Mouse (Mus musculus) kidney, postnatal 4 days (tissue): ENCODE data around the gene Foxp4.

ENCODE experiments used
- DNase-seq, 2 experiments: peaks; one replicate each; pipeline ENCODE4 v3.0.0; 2021; ENCODE audit warnings: mixed read lengths in 2 of 2

Foxp4 gene

GRCm38 (mm10) chr17:47924383-47925339 lies at the start of gene Foxp4:
TSS of gene Foxp4 (minus strand) at chr17:47924645.
- peak; percentile 89 to 93 for DNase-seq

GRCm38 (mm10) chr17:47973563-47974472 lies 49.4 kb upstream of the Foxp4 start:
- DNase-seq: peak; percentile 86 to 90

GRCm38 (mm10) chr17:47965885-47966505 lies 41.5 kb upstream of the Foxp4 start:
- DNase-seq: peak in 1 of 2 experiments; percentile 57

- peak; percentile 32 to 60 for DNase-seq
Measured at GRCm38 (mm10) chr17:47958046-47958790, 33.8 kb upstream of the Foxp4 start.

- DNase-seq: no peak
Measured at GRCm38 (mm10) chr17:47956486-47956885, 32.0 kb upstream of the Foxp4 start.

- no peak for DNase-seq
Measured at GRCm38 (mm10) chr17:47955054-47955741, 30.8 kb upstream of the Foxp4 start.

- no peak for DNase-seq
Measured at GRCm38 (mm10) chr17:47953231-47953630, 28.8 kb upstream of the Foxp4 start.

- peak in 1 of 2 experiments; percentile 22 for DNase-seq
Measured at GRCm38 (mm10) chr17:47952368-47953081, 28.1 kb upstream of the Foxp4 start.

GRCm38 (mm10) chr17:47951452-47951851 lies 27.0 kb upstream of the Foxp4 start:
- no peak for DNase-seq

- DNase-seq: no peak
Measured at GRCm38 (mm10) chr17:47950831-47951230, 26.4 kb upstream of the Foxp4 start.

- no peak for DNase-seq
Measured at GRCm38 (mm10) chr17:47949441-47949840, 25.0 kb upstream of the Foxp4 start.

- DNase-seq: no peak
Measured at GRCm38 (mm10) chr17:47948753-47949152, 24.3 kb upstream of the Foxp4 start.

- DNase-seq: peak; percentile 17 to 33
Measured at GRCm38 (mm10) chr17:47946921-47947420, 22.5 kb upstream of the Foxp4 start.

GRCm38 (mm10) chr17:47946111-47946510 lies 21.7 kb upstream of the Foxp4 start:
- no peak for DNase-seq

- DNase-seq: no peak
Measured at GRCm38 (mm10) chr17:47943103-47943870, 18.8 kb upstream of the Foxp4 start.

GRCm38 (mm10) chr17:47942008-47942407 lies 17.6 kb upstream of the Foxp4 start:
- DNase-seq: no peak

- no peak for DNase-seq
Measured at GRCm38 (mm10) chr17:47938839-47939238, 14.4 kb upstream of the Foxp4 start.

- no peak for DNase-seq
Measured at GRCm38 (mm10) chr17:47937926-47938600, 13.6 kb upstream of the Foxp4 start.

- no peak for DNase-seq
Measured at GRCm38 (mm10) chr17:47936591-47936990, 12.1 kb upstream of the Foxp4 start.
